Mouse (Mus musculus) urinary bladder, postnatal 4 days (tissue): ENCODE results near the gene Sf1.
A peak's percentile ranks its signal among the peaks of the same experiment; 100 is the strongest.

Experiments used
- DNase-seq, 2 experiments: peaks; one replicate each; pipeline ENCODE4 v3.0.0; 2021 to 2022; ENCODE audit warnings: low spot score in 2 of 2

Sf1 gene

GRCm38 (mm10) chr19:6341453-6342077 is 21.9 kb upstream of the Sf1 start:
- no peak for DNase-seq

DNA sequence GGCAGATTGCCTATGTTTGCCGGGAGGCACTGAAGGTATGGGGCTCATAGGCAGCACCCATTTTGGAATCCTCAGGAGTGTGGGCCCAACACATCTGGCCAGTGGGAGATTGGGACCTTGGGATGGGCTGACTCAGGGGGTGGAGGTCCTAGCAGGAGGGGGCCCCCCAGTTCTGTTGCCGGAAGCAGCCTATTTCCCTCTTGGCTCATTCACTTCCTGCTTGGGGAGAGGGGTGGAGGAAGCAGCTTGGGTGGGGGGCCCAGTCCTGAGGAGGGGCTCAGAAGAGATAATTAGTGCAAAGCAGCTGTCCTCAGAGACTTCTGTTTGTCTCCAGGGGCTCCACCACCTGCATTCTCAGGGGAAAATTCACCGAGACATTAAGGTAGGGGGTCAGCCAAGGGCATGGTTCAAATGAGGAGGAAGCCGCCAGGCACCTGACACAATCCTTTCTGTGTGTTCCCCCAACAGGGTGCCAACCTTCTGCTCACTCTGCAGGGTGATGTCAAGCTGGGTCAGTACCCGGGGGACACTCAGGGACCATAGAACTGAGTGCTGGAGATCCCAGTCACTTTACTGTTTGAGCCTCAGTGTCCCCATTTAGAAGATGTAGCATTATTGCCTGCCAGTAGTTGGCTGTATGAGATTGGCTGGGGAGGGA is 21.1 kb upstream of the Sf1 start:
- DNase-seq, result no peak

GRCm38 (mm10) chr19:6343066-6343925 is 20.2 kb upstream of the Sf1 start:
- no peak for DNase-seq

GRCm38 (mm10) chr19:6343996-6344395 is 19.5 kb upstream of the Sf1 start:
- no peak for DNase-seq

GRCm38 (mm10) chr19:6346023-6346422 is 17.5 kb upstream of the Sf1 start:
- DNase-seq, result no peak

- no peak for DNase-seq
Measured at GRCm38 (mm10) chr19:6346661-6347060, 16.8 kb upstream of the Sf1 start.

DNA sequence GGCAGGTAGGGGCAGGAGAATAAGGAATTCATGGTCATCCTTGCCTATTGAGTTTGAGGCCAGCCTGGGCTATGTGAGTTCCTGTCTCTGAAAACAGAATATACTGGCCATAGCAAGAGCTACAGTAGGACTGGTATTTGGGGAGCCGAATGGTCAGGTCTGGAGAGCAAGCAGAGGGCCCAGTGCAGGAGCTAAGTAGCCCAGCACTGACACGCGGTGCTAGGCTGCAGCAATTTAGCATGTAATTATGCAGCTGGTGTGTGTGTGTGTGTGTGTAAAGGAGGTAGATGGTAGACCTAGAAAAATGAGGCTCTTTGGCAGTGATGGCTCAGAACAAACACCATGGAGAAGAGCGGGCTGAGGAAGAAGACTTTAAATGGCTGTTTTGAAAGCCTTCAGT is 15.9 kb upstream of the Sf1 start:
- no peak for DNase-seq

GRCm38 (mm10) chr19:6348717-6349116 is 14.8 kb upstream of the Sf1 start:
- no peak for DNase-seq

DNA sequence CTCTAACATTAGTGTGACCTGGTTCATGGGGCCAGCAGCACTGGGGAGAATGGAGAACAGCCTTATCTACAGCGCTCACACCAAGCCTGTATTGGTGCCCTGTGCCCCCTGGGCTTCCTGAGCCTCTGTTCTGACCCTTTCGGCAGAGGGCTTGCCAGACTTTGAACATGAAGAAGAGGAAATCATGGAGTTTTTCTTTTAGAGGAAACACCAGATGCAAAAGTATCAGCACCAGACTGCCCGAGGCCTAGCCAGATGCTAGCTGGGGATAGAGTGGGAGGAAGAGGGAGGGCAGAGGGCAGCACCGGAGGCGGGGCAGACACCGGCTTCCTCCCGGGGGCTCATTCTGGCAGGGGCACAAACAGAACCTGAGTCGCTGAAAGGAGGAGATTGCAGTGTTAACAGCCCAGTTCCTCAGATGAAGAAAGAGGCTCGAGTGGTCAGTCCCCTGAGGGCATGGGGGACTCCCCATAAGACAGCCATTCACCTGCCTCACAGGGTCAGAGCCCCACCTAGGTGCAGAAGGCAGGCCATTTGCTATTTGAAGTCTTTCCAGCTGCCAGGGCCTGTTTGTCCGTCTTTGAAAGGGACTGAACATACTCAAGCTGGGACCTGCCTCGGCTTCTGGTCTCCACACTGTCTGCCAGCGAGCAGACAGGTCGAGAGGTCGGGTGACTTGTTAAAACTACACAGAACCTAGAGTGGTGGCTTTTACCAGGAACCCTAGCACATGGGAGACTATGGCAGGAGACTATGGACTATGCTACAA is 14.1 kb upstream of the Sf1 start:
- DNase-seq, result no peak

GRCm38 (mm10) chr19:6351431-6352106 is 11.9 kb upstream of the Sf1 start:
- DNase-seq, result no peak

- DNase-seq, result no peak
Measured at GRCm38 (mm10) chr19:6352107-6352505, 11.4 kb upstream of the Sf1 start.

DNA sequence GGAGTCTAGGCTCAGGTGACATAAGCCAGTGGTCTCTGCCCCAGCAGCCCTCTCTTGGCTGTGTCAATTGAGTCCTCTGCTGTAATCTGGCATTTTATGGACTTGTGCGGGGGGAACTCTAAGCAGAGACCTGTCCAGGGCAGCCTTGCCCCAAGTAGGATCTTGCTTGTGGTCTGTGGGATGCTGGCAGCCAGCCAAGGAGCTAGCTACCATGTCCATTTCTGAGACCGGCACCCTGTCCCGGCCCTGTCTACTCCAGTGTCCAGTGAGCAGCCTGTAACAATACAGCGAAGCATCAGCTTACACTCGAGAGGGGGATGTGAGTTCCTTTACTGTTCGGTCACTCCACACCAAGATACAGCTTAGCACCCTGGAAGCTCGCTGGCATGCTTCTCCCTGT is 9.5 kb upstream of the Sf1 start:
- DNase-seq, result peak in 1 of 2 experiments; percentile 20

DNA sequence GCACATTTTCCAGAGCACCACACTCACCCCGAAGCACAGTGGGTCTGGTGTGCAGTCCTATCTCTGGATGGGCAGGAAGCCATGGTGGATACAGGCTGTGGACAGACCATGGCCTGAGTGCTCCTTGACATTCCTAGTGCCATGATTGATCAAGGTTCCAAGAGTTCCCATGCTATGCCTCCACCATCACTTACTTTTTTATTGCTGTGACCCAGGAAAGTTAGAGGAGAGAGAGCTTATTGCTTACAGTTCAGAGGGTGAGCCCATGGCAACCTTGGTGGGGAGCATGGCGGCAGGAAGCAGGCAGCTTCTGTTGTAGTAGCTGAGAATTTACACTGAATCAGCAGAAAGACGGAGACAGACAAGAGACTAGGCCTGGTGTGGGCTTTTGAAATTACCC is 2.2 kb upstream of the Sf1 start:
- no peak for DNase-seq

DNA sequence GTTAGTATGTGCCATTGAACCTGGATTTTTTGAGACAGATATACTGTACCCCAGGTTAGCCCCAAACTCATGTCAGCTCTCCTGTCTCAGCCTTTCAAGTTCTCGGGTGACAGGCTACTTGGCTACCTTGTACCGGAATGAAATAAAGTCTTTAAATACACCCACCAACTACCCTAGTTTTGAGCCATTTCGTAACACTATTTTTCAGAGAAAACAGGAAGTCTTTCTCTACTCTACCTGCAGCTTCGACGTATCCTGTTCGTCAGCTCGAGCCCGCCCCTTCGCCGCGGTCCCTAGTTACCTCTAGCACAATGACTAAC is 439 bp upstream of the Sf1 start:
- no peak for DNase-seq

DNA sequence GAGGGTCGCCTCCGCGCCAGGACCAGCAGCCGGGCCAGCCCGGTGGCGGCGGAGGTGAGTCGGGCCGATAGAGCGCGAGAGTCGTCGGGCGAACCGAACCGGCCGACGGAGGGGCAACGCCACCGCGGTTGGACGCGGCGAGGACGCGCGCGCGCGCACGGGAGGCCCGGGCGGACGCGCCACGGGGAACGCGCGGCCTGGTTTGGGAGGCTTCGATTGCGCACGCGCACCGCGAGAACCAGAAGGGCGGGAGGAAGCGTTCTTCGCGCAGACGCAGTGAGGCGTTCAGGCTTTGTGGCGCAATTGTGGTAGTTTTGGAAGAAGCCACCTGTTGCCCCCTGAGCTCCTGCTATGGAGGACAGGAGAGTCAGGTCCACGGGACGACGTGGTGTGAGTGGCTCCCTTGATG is 831 bp downstream of the Sf1 start:
- peak; percentile 89 to 94 for DNase-seq

GRCm38 (mm10) chr19:6364842-6365241 is 1.4 kb downstream of the Sf1 start:
- no peak for DNase-seq

GRCm38 (mm10) chr19:6370175-6370574 is 6.7 kb downstream of the Sf1 start:
- DNase-seq, result no peak

GRCm38 (mm10) chr19:6372433-6372832 is 8.9 kb downstream of the Sf1 start:
- no peak for DNase-seq

- DNase-seq, result peak; percentile 68 to 89
Measured at GRCm38 (mm10) chr19:6373539-6374400, 10.3 kb downstream of the Sf1 start.

GRCm38 (mm10) chr19:6374571-6374970 is 11.1 kb downstream of the Sf1 start:
- DNase-seq, result no peak
